Mouse (Mus musculus) sigmoid colon, adult 10 weeks (tissue): ENCODE data around the gene B230219D22Rik. TPM values are rescaled to one million over a fixed set of nuclear protein-coding genes. Genes with fewer than 3 reads are reported as not detected.

Experiments used
- polyA plus RNA-seq: library from polyadenylated mRNA; stranded (reverse); fragments of 350-450 nt; fragmentation: Illumina TruSeq; extraction: RNeasy Lipid Tissue Mini Kit (QIAGEN cat#74804); gene quantifications from one replicate; pipeline ENCODE4 v1.2.3, GENCODE M21; 2014; ENCODE audit warnings: low read depth, low replicate concordance

The B230219D22Rik gene
- 129 TPM for polyA plus RNA-seq

GRCm38 (mm10) chr13:55692535-55693242, at the start of gene B230219D22Rik:
Gene B230219D22Rik, plus strand, starts transcription at chr13:55693124.

GRCm38 (mm10) chr13:55714501-55715166, 21.7 kb downstream of the B230219D22Rik start, which contains the start of gene Txndc15:
Gene Txndc15, plus strand, starts transcription at chr13:55714650.

GRCm38 (mm10) chr13:55727120-55727838, 34.4 kb downstream of the B230219D22Rik start, which contains the start of gene Pcbd2:
Gene Pcbd2, plus strand, starts transcription at chr13:55727368.

Other genes with a start within 250 kb of the B230219D22Rik start
- gene Grk6, start 248.1 kb upstream of the B230219D22Rik start, polyA plus RNA-seq = 10.4 TPM
- gene Prr7, start 228.9 kb upstream of the B230219D22Rik start, polyA plus RNA-seq = not detected
- gene Dbn1, start 205.0 kb upstream of the B230219D22Rik start, polyA plus RNA-seq = 0.98 TPM
- 1.1 TPM for gene Pdlim7, start 179.4 kb upstream of the B230219D22Rik start, polyA plus RNA-seq
- 0.35 TPM for gene Dok3, start 163.8 kb upstream of the B230219D22Rik start, polyA plus RNA-seq
- gene Ddx41, start 156.5 kb upstream of the B230219D22Rik start, polyA plus RNA-seq = 1.0 TPM
- 7.6 TPM for gene Fam193b, start 122.0 kb upstream of the B230219D22Rik start, polyA plus RNA-seq
- 57.2 TPM for gene Tmed9, start 119.4 kb upstream of the B230219D22Rik start, polyA plus RNA-seq
- 3.3 TPM for gene B4galt7, start 93.2 kb upstream of the B230219D22Rik start, polyA plus RNA-seq
- 57.1 TPM for gene Caml, start 70.1 kb upstream of the B230219D22Rik start, polyA plus RNA-seq
- gene Ddx46, start 58.1 kb upstream of the B230219D22Rik start, polyA plus RNA-seq = 91.2 TPM
- 84.2 TPM for gene Txndc15, start 21.5 kb downstream of the B230219D22Rik start, polyA plus RNA-seq
- 12.6 TPM for gene Pcbd2, start 34.2 kb downstream of the B230219D22Rik start, polyA plus RNA-seq
- gene Catsper3, start 91.4 kb downstream of the B230219D22Rik start, polyA plus RNA-seq = not detected
- 0.22 TPM for gene Pitx1, start 143.1 kb downstream of the B230219D22Rik start, polyA plus RNA-seq